In genomic region chr7:73579072-73579731, GRCm38 (mm10) we compare ENCODE assay signal across 11 mouse cellular contexts. TPM values are rescaled to one million over a fixed set of nuclear protein-coding genes. Genes with fewer than 3 reads are reported as not detected.
DNase-seq lines count a peak whose midpoint lies in the region; ATAC-seq lines count a peak whose summit lies in the region.
"Had no signal": no experiment of that assay in that cellular context is flagged by ENCODE, and none has a peak within 500 bp of the region (broad histone marks: within the 10 kb centered on the region; RNA-seq: fewer than 3 reads in every experiment).

No protein-coding gene starts in this region.

- peak; percentile 14 for DNase-seq in embryo, embryonic 10 days (ENCODE audit: low spot score)
- DNase-seq in embryo, embryonic 11 days: no peak
- peak; percentile 23 for DNase-seq in kidney, postnatal 14 days
- DNase-seq in kidney, postnatal 10 days: no peak
- peak; percentile 39 for DNase-seq in brain, adult 2 months (ENCODE audit: low read depth, low spot score)
- no peak for DNase-seq in left cerebral cortex, adult 18-20 months (ENCODE audit: low spot score in 2 of 2)
- no peak for DNase-seq in frontal cortex, adult 2 months (ENCODE audit: extremely low spot score in 1 of 2, low spot score in 1 of 2)
- DNase-seq: B cell, adult 2 months; cerebellum, adult 11-12 months; right cerebral cortex, postnatal 4 days had no signal

- ATAC-seq in megakaryocyte progenitor cell, adult 5-6 weeks (replicated peaks; ENCODE audit: poor library complexity): 0 out of 2 replicates have a peak, but pooled peaks have one; percentile 7

RNA-seq across cellular contexts. Expression of gene Chd2, which starts 37.6 kb away (rescaled TPM):
- total RNA-seq in megakaryocyte progenitor cell, adult 5-6 weeks (2015): 46.8 and 54.3 TPM in 2 replicates
- total RNA-seq in megakaryocyte progenitor cell, adult 5-6 weeks (2017): 82.2 and 117 TPM in 2 replicates
- total RNA-seq in left cerebral cortex, adult 18-20 months (2021): 10 to 100 TPM; 50.2 to 57.2 TPM
- 34.3 and 37.0 TPM in 2 replicates for polyA plus RNA-seq in frontal cortex, adult 2 months (2012; rRNA removed)

Comparison
In these comparisons a context has a peak if more than half of its experiments do, and no peak if none do; other contexts are left out.
1. DNase-seq: peak in embryo, embryonic 10 days (single experiment), kidney, postnatal 14 days (single experiment) and brain, adult 2 months (single experiment); none in embryo, embryonic 11 days (single experiment), kidney, postnatal 10 days (single experiment), left cerebral cortex, adult 18-20 months (0 of 2) and frontal cortex, adult 2 months (0 of 2).